Mouse (Mus musculus): ENCODE measurements around the gene Wnt4. TPM values are rescaled to one million over a fixed set of nuclear protein-coding genes. Genes with fewer than 3 reads are reported as not detected.

The Wnt4 gene
- polyA plus RNA-seq, 1 experiment from 2014 or later: 0.58 TPM

GRCm38 (mm10) chr4:137282122-137282521 is 4.8 kb downstream of the Wnt4 start:
- Histone ChIP-seq H3K4me2 (no peak overlapping the region), H3K9ac (no peak overlapping the region), H3K27me3 (replicated peaks) (peaks cover 98% of the 10 kb centered on the region), H3K9me3 (replicated peaks) (no peaks in the 10 kb centered on the region), H3K4me3 (no peak overlapping the region), H3K27ac (no peak overlapping the region), H3K4me1 (peaks cover 4% of the 10 kb centered on the region), H3K36me3 (no peaks in the 10 kb centered on the region)
- WGBS (ENCODE audit: insufficient replicate concordance): 64% methylated on average over 5 of the region's 5 CpGs
- ATAC-seq: no peak

DNA sequence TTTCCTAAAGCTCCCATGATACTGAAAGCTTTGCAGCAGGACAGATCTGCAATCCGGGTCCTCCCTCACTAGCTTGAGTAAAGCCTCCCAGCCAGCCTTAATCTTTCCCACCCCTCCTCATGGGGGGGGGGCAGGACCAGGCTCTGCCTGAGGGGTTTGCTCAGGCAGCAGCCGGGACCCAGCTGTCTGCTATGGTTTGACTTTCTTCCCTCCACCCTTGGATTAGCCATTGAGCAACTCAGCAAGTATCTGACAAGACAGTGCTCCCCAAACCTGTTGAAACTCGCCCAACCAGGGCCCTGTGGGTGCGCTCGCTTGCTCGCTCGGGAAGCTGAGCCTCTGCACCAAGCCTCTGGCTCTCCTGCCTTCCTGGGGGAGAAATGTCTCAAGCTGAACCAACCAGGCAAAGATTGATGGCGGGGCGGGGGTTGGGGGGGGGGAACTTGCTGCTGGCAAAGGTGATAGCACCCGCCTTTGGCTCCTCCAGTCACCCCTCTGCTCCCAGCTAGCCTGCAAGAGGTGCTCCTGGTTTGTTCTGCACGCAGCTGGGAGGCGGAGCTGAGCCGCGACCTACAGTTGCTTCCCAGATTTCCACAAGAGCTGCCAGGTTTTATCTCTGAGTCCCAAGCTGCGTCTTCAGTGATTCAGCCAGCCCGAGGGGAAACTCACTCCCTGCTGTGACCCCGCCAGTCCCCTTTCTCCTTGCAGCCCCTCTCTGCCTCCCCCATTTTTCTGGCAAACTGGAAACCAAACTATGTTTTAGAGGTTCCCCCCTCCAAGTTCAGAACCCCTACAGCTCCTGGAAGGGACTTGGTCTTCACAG is 5.5 kb downstream of the Wnt4 start:
- H3K9me3 ChIP-seq (replicated peaks): no peaks in the 10 kb centered on the region
- H3K9ac ChIP-seq: no peak overlapping the region
- H3K4me2 ChIP-seq: no peak overlapping the region
- peaks cover under 1% of the 10 kb centered on the region for H3K4me1 ChIP-seq
- H3K36me3 ChIP-seq: no peaks in the 10 kb centered on the region
- peaks cover 96% of the 10 kb centered on the region for H3K27me3 ChIP-seq (replicated peaks)
- H3K27ac ChIP-seq: no peak overlapping the region
- 21% methylated on average over 17 of the region's 17 CpGs for WGBS (ENCODE audit: insufficient replicate concordance)
- ATAC-seq: no peak
- H3K4me3 ChIP-seq: no peak overlapping the region

DNA sequence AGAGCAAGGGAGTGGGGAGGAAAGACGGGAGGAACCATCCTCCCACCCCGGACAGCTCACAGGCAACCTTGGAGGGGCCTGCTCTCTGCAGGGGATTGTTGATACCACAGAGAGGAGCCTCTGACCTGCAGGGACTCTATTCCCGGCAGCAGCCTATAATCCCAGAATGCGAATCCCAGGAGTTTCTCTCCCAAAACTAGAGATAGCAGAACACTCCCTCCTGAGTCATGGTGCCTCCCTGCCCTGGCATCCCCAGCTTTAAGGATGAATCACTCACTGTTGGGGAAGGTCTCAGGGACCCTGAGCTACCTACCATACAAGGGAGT is 6.1 kb downstream of the Wnt4 start:
- Histone ChIP-seq H3K4me3 (no peak overlapping the region), H3K4me2 (no peak overlapping the region), H3K27ac (no peak overlapping the region), H3K27me3 (replicated peaks) (peaks cover 94% of the 10 kb centered on the region), H3K4me1 (no peaks in the 10 kb centered on the region), H3K9ac (no peak overlapping the region), H3K36me3 (no peaks in the 10 kb centered on the region), H3K9me3 (replicated peaks) (no peaks in the 10 kb centered on the region)
- 20% methylated on average over 4 of the region's 4 CpGs for WGBS (ENCODE audit: insufficient replicate concordance)
- no peak for ATAC-seq

DNA sequence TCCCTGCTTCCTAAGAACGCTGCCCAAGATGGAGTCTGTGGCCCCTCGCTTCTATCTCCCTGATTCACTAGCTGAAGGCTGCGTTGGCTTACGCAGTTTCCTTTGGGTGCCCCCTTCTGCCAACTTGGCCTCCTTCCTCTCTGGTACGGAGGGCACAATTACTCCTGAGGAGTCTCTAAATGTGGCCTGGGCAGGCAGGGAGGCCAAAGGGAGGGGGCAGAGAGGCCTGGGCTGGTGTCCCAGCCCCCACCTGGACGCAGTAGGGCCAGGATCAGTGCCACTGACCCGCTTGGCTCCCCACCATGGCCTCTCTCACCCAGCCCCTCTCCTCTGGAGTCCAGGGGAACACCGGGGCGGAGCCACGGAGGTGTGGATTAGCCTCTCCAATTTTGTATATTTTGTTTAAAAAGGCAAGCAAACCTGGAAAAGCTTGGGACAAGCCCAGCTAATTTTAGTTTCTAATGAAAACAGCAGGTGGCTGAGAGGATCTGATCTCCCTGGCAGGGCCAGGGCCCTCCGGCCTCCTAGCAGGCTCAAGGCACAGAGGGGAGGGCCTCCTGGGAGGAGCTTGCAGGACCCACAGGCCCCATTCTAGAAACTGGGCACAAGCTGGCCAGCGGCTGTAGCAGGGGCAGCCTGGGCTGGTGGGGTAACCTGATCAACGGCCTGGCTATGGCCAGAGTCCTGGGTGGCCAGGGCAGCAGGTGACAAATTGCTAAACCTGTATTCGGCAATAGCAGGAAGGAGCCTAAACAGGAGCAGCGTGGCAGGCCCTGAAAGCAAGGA is 8.8 kb downstream of the Wnt4 start:
- Histone ChIP-seq H3K9ac (no peak overlapping the region), H3K36me3 (no peaks in the 10 kb centered on the region), H3K27me3 (replicated peaks) (peaks cover 88% of the 10 kb centered on the region), H3K4me3 (no peak overlapping the region), H3K9me3 (replicated peaks) (no peaks in the 10 kb centered on the region), H3K27ac (no peak overlapping the region), H3K4me2 (no peak overlapping the region), H3K4me1 (no peaks in the 10 kb centered on the region)
- no peak for ATAC-seq
- WGBS (ENCODE audit: insufficient replicate concordance): 72% methylated on average over 15 of the region's 15 CpGs

GRCm38 (mm10) chr4:137286662-137286953 is 9.3 kb downstream of the Wnt4 start:
- no peak overlapping the region for H3K9ac ChIP-seq
- 47% methylated on average over 8 of the region's 8 CpGs for WGBS (ENCODE audit: insufficient replicate concordance)
- no peak overlapping the region for H3K4me2 ChIP-seq
- H3K27ac ChIP-seq: no peak overlapping the region
- no peaks in the 10 kb centered on the region for H3K4me1 ChIP-seq
- no peaks in the 10 kb centered on the region for H3K9me3 ChIP-seq (replicated peaks)
- no peak overlapping the region for H3K4me3 ChIP-seq
- ATAC-seq: no peak
- H3K27me3 ChIP-seq (replicated peaks): peaks cover 83% of the 10 kb centered on the region
- no peaks in the 10 kb centered on the region for H3K36me3 ChIP-seq

GRCm38 (mm10) chr4:137287206-137287605 is 9.9 kb downstream of the Wnt4 start:
- WGBS (ENCODE audit: insufficient replicate concordance): 70% methylated on average over 13 of the region's 13 CpGs
- H3K36me3 ChIP-seq: no peaks in the 10 kb centered on the region
- peaks cover 81% of the 10 kb centered on the region for H3K27me3 ChIP-seq (replicated peaks)
- no peaks in the 10 kb centered on the region for H3K9me3 ChIP-seq (replicated peaks)
- H3K4me3 ChIP-seq: no peak overlapping the region
- no peak overlapping the region for H3K27ac ChIP-seq
- H3K9ac ChIP-seq: no peak overlapping the region
- H3K4me2 ChIP-seq: no peak overlapping the region
- H3K4me1 ChIP-seq: no peaks in the 10 kb centered on the region
- ATAC-seq: no peak

GRCm38 (mm10) chr4:137287818-137288217 is 10.5 kb downstream of the Wnt4 start:
- Histone ChIP-seq H3K4me1 (no peaks in the 10 kb centered on the region), H3K9ac (no peak overlapping the region), H3K27me3 (replicated peaks) (peaks cover 81% of the 10 kb centered on the region)

DNA sequence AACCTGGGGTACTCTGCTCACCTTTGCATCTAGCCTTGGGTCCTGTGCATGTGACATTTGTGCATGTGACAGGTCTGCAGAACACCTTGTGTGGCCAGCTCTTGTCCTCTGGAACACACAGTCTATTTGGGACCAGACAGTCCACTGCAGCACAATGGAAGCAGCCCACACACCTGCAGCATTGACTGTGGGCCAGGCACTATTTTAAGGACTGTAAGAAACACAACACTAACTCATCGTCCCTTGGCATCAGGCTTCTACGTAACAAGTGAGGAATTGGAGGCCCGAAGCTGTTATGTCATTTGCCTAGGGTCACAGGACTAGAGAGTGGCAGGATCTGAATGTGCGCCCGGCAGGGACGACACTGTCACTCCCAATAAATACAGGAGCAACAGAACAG is 12.4 kb downstream of the Wnt4 start:
- Histone ChIP-seq H3K9me3 (replicated peaks) (no peaks in the 10 kb centered on the region), H3K36me3 (no peaks in the 10 kb centered on the region), H3K27me3 (replicated peaks) (peaks cover 64% of the 10 kb centered on the region), H3K9ac (no peak overlapping the region), H3K4me1 (no peaks in the 10 kb centered on the region), H3K27ac (no peak overlapping the region), H3K4me2 (no peak overlapping the region), H3K4me3 (no peak overlapping the region)
- ATAC-seq: no peak
- 73% methylated on average over 6 of the region's 6 CpGs for WGBS (ENCODE audit: insufficient replicate concordance)

More at GRCm38 (mm10) chr4:137287818-137288217, 10.5 kb downstream of the Wnt4 start:
- H3K36me3 ChIP-seq: no peaks in the 10 kb centered on the region
- no peak; the same call in 1 of the 2 replicates for ATAC-seq
- no peak overlapping the region for H3K27ac ChIP-seq
- 3% methylated on average over 4 of the region's 4 CpGs for WGBS (ENCODE audit: insufficient replicate concordance)
- H3K4me3 ChIP-seq: no peak overlapping the region
- H3K9me3 ChIP-seq (replicated peaks): no peaks in the 10 kb centered on the region
- no peak overlapping the region for H3K4me2 ChIP-seq

DNA sequence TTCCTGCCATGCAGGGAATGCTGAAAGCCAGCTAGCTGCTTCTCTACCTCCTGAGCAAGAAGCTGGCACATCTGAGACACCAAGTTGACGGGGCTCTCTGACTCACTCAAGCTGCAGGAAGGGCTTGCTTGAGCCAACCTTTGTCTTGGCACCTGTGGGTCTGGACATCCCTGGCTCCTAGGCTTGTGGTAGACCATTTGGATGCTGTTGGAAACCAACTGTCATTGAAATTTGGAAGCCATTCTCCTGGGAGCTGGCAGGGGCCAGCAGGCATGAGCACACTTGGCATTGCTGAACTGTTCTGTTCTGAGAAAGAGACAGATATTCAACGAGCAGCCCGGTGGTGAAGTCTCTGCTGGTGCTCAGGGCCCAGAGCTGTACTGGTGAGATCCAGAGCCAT is 13.0 kb downstream of the Wnt4 start:
- Histone ChIP-seq H3K4me3 (no peak overlapping the region), H3K4me2 (no peak overlapping the region), H3K4me1 (no peaks in the 10 kb centered on the region), H3K9me3 (replicated peaks) (no peaks in the 10 kb centered on the region), H3K27me3 (replicated peaks) (peaks cover 59% of the 10 kb centered on the region), H3K36me3 (no peaks in the 10 kb centered on the region), H3K27ac (no peak overlapping the region), H3K9ac (no peak overlapping the region)
- 61% methylated on average over 3 of the region's 3 CpGs for WGBS (ENCODE audit: insufficient replicate concordance)
- no peak for ATAC-seq

GRCm38 (mm10) chr4:137292625-137293024 is 15.3 kb downstream of the Wnt4 start:
- H3K4me2 ChIP-seq: no peak overlapping the region
- no peak overlapping the region for H3K4me3 ChIP-seq
- H3K27ac ChIP-seq: no peak overlapping the region
- H3K9ac ChIP-seq: no peak overlapping the region
- H3K36me3 ChIP-seq: no peaks in the 10 kb centered on the region
- H3K9me3 ChIP-seq (replicated peaks): no peaks in the 10 kb centered on the region
- peaks cover 36% of the 10 kb centered on the region for H3K27me3 ChIP-seq (replicated peaks)
- WGBS (ENCODE audit: insufficient replicate concordance): 68% methylated on average over 7 of the region's 7 CpGs
- ATAC-seq: no peak
- no peaks in the 10 kb centered on the region for H3K4me1 ChIP-seq

- no peak for ATAC-seq
- 67% methylated on average over 7 of the region's 7 CpGs for WGBS (ENCODE audit: insufficient replicate concordance)
- H3K4me1 ChIP-seq: no peaks in the 10 kb centered on the region
- H3K27ac ChIP-seq: no peak overlapping the region
- H3K27me3 ChIP-seq (replicated peaks): peaks cover 27% of the 10 kb centered on the region
- no peaks in the 10 kb centered on the region for H3K36me3 ChIP-seq
- no peak overlapping the region for H3K9ac ChIP-seq
- no peak overlapping the region for H3K4me2 ChIP-seq
- H3K9me3 ChIP-seq (replicated peaks): no peaks in the 10 kb centered on the region
- H3K4me3 ChIP-seq: no peak overlapping the region
These were observed 16.7 kb downstream of the Wnt4 start for GRCm38 (mm10) chr4:137294032-137294431.

DNA sequence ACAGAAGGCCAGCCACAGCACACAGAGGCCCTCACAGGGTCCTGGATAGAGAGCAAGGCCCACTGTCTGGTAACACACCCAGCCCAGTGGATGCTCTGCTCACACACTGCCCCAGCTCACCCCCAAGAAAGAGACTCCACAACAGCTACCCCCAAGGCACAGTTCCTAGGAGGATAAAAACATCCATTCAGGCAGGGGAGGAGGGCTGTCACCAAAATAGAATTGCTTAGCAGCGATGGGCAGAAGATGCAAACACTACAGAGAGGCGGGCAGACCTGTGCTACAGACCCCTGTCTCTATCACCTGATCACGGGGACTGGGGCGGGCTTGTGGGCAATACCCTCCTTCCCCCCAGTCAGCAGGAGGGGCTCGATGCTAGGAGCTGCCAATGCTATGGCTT is 17.2 kb downstream of the Wnt4 start:
- H3K9ac ChIP-seq: no peak overlapping the region
- ATAC-seq: no peak
- no peak overlapping the region for H3K4me3 ChIP-seq
- no peaks in the 10 kb centered on the region for H3K9me3 ChIP-seq (replicated peaks)
- H3K36me3 ChIP-seq: no peaks in the 10 kb centered on the region
- 58% methylated on average over 5 of the region's 5 CpGs for WGBS (ENCODE audit: insufficient replicate concordance)
- no peaks in the 10 kb centered on the region for H3K4me1 ChIP-seq
- no peak overlapping the region for H3K27ac ChIP-seq
- peaks cover 23% of the 10 kb centered on the region for H3K27me3 ChIP-seq (replicated peaks)
- no peak overlapping the region for H3K4me2 ChIP-seq

Measured in liver, embryonic 12.5 days (tissue).